Mouse (Mus musculus): ENCODE measurements around the gene Smagp. TPM values are rescaled to one million over a fixed set of nuclear protein-coding genes. Genes with fewer than 3 reads are reported as not detected.

Smagp gene
- polyA plus RNA-seq, 1 experiment from 2014 or later: 4.1 TPM

- no peak for ATAC-seq (ENCODE audit: low read depth)
- no peaks in the 10 kb centered on the region for H3K36me3 ChIP-seq
- H3K4me2 ChIP-seq: no peak overlapping the region
- WGBS: 76% methylated on average over 9 of the region's 9 CpGs
- no peak overlapping the region for H3K27ac ChIP-seq (replicated peaks)
- peaks cover 14% of the 10 kb centered on the region for H3K27me3 ChIP-seq
- no peak overlapping the region for H3K9ac ChIP-seq
- H3K9me3 ChIP-seq: no peaks in the 10 kb centered on the region
- H3K4me3 ChIP-seq: no peak overlapping the region
- peaks cover 15% of the 10 kb centered on the region; the same call in 1 of the 2 replicates for H3K4me1 ChIP-seq (replicated peaks)
Measured at GRCm38 (mm10) chr15:100664813-100665274, 28.1 kb upstream of the Smagp start.

GRCm38 (mm10) chr15:100660805-100661204 lies 24.1 kb upstream of the Smagp start:
- Histone ChIP-seq H3K9ac (no peak overlapping the region), H3K4me3 (no peak overlapping the region), H3K4me1 (replicated peaks) (0 out of 2 replicates have a peak, but pooled peaks cover 3% of the 10 kb centered on the region), H3K4me2 (no peak overlapping the region), H3K27me3 (peaks cover 7% of the 10 kb centered on the region; the same call in 1 of the 2 replicates), H3K36me3 (no peaks in the 10 kb centered on the region), H3K27ac (replicated peaks) (no peak overlapping the region), H3K9me3 (no peaks in the 10 kb centered on the region)
- WGBS: 91% methylated on average over 5 of the region's 5 CpGs
- ATAC-seq (ENCODE audit: low read depth): no peak

GRCm38 (mm10) chr15:100660306-100660705 lies 23.6 kb upstream of the Smagp start:
- no peak for ATAC-seq (ENCODE audit: low read depth)
- Histone ChIP-seq H3K27me3 (peaks cover 7% of the 10 kb centered on the region; the same call in 1 of the 2 replicates), H3K27ac (replicated peaks) (no peak overlapping the region), H3K4me2 (no peak overlapping the region), H3K4me1 (replicated peaks) (no peaks in the 10 kb centered on the region), H3K4me3 (no peak overlapping the region), H3K36me3 (no peaks in the 10 kb centered on the region), H3K9ac (no peak overlapping the region), H3K9me3 (no peaks in the 10 kb centered on the region)
- WGBS: 89% methylated on average over 9 of the region's 9 CpGs

- Histone ChIP-seq H3K9ac (no peak overlapping the region), H3K27me3 (no peaks in the 10 kb centered on the region), H3K4me3 (no peak overlapping the region), H3K4me1 (replicated peaks) (no peaks in the 10 kb centered on the region), H3K9me3 (no peaks in the 10 kb centered on the region), H3K36me3 (no peaks in the 10 kb centered on the region), H3K27ac (replicated peaks) (no peak overlapping the region), H3K4me2 (no peak overlapping the region)
- 89% methylated on average over 5 of the region's 5 CpGs for WGBS
- no peak for ATAC-seq (ENCODE audit: low read depth)
Measured at GRCm38 (mm10) chr15:100655201-100655600, 18.5 kb upstream of the Smagp start.

GRCm38 (mm10) chr15:100654271-100654670 lies 17.5 kb upstream of the Smagp start:
- ATAC-seq (ENCODE audit: low read depth): no peak
- Histone ChIP-seq H3K9me3 (no peaks in the 10 kb centered on the region), H3K4me2 (no peak overlapping the region), H3K4me1 (replicated peaks) (no peaks in the 10 kb centered on the region), H3K27me3 (no peaks in the 10 kb centered on the region), H3K36me3 (no peaks in the 10 kb centered on the region), H3K9ac (no peak overlapping the region), H3K27ac (replicated peaks) (no peak overlapping the region), H3K4me3 (no peak overlapping the region)
- 80% methylated on average over 1 of the region's 1 CpGs for WGBS

GRCm38 (mm10) chr15:100651610-100652009 lies 14.9 kb upstream of the Smagp start:
- H3K9ac ChIP-seq: no peak overlapping the region
- no peak for ATAC-seq (ENCODE audit: low read depth)

GRCm38 (mm10) chr15:100650111-100650510 lies 13.4 kb upstream of the Smagp start:
- WGBS: 87% methylated on average over 10 of the region's 10 CpGs
- no peak overlapping the region for H3K4me2 ChIP-seq
- no peaks in the 10 kb centered on the region for H3K36me3 ChIP-seq
- H3K4me3 ChIP-seq: no peak overlapping the region
- no peaks in the 10 kb centered on the region for H3K27me3 ChIP-seq
- H3K9me3 ChIP-seq: no peaks in the 10 kb centered on the region
- H3K9ac ChIP-seq: no peak overlapping the region
- H3K4me1 ChIP-seq (replicated peaks): no peaks in the 10 kb centered on the region
- H3K27ac ChIP-seq (replicated peaks): no peak overlapping the region
- ATAC-seq (ENCODE audit: low read depth): no peak

More at GRCm38 (mm10) chr15:100651610-100652009, 14.9 kb upstream of the Smagp start:
- H3K27ac ChIP-seq (replicated peaks): no peak overlapping the region
- H3K4me2 ChIP-seq: no peak overlapping the region
- no peaks in the 10 kb centered on the region for H3K36me3 ChIP-seq
- no peak overlapping the region for H3K4me3 ChIP-seq
- no peaks in the 10 kb centered on the region for H3K27me3 ChIP-seq
- WGBS: 91% methylated on average over 9 of the region's 9 CpGs
- no peaks in the 10 kb centered on the region for H3K4me1 ChIP-seq (replicated peaks)
- H3K9me3 ChIP-seq: no peaks in the 10 kb centered on the region

- no peaks in the 10 kb centered on the region for H3K36me3 ChIP-seq
- H3K9me3 ChIP-seq: no peaks in the 10 kb centered on the region
- no peaks in the 10 kb centered on the region for H3K4me1 ChIP-seq (replicated peaks)
- H3K9ac ChIP-seq: no peak overlapping the region
- H3K27me3 ChIP-seq: no peaks in the 10 kb centered on the region
- H3K27ac ChIP-seq (replicated peaks): no peak overlapping the region
- H3K4me3 ChIP-seq: no peak overlapping the region
- ATAC-seq (ENCODE audit: low read depth): no peak
- 85% methylated on average over 6 of the region's 6 CpGs for WGBS
- H3K4me2 ChIP-seq: no peak overlapping the region
Measured at GRCm38 (mm10) chr15:100646161-100646560, 9.4 kb upstream of the Smagp start.

- H3K9me3 ChIP-seq: no peaks in the 10 kb centered on the region
- no peaks in the 10 kb centered on the region for H3K36me3 ChIP-seq
- H3K4me3 ChIP-seq: no peak overlapping the region
- H3K27me3 ChIP-seq: peaks cover 18% of the 10 kb centered on the region
- 94% methylated on average over 7 of the region's 7 CpGs for WGBS
- peaks cover under 1% of the 10 kb centered on the region; the same call in 1 of the 2 replicates for H3K4me1 ChIP-seq (replicated peaks)
- H3K4me2 ChIP-seq: no peak overlapping the region
- ATAC-seq (ENCODE audit: low read depth): no peak
- H3K9ac ChIP-seq: no peak overlapping the region
- no peak overlapping the region for H3K27ac ChIP-seq (replicated peaks)
Measured at GRCm38 (mm10) chr15:100642451-100642850, 5.7 kb upstream of the Smagp start.

- peaks cover 12% of the 10 kb centered on the region for H3K4me1 ChIP-seq (replicated peaks)
- H3K9ac ChIP-seq: no peak overlapping the region
- H3K27me3 ChIP-seq: peaks cover 30% of the 10 kb centered on the region
- ATAC-seq (ENCODE audit: low read depth): no peak
- no peak overlapping the region for H3K4me3 ChIP-seq
- H3K36me3 ChIP-seq: no peaks in the 10 kb centered on the region
- no peak overlapping the region for H3K4me2 ChIP-seq
- no peaks in the 10 kb centered on the region for H3K9me3 ChIP-seq
- no peak overlapping the region for H3K27ac ChIP-seq (replicated peaks)
- WGBS: 84% methylated on average over 10 of the region's 16 CpGs
Measured at GRCm38 (mm10) chr15:100641226-100641810, 4.6 kb upstream of the Smagp start.

- Histone ChIP-seq H3K36me3 (no peaks in the 10 kb centered on the region), H3K9me3 (no peaks in the 10 kb centered on the region), H3K27me3 (peaks cover 41% of the 10 kb centered on the region), H3K4me3 (no peak overlapping the region), H3K4me2 (no peak overlapping the region), H3K4me1 (replicated peaks) (peaks cover 16% of the 10 kb centered on the region), H3K9ac (no peak overlapping the region), H3K27ac (replicated peaks) (no peak overlapping the region)
- WGBS: 77% methylated on average over 16 of the region's 16 CpGs
- no peak for ATAC-seq (ENCODE audit: low read depth)
Measured at GRCm38 (mm10) chr15:100639972-100640750, 3.4 kb upstream of the Smagp start.

GRCm38 (mm10) chr15:100637661-100638060 lies 921 bp upstream of the Smagp start:
- Histone ChIP-seq H3K4me2 (no peak overlapping the region), H3K4me3 (0 out of 2 replicates have a peak overlapping the region, but pooled peaks have one; percentile 42), H3K4me1 (replicated peaks) (peaks cover 16% of the 10 kb centered on the region), H3K9ac (no peak overlapping the region), H3K36me3 (no peaks in the 10 kb centered on the region), H3K27me3 (peaks cover 60% of the 10 kb centered on the region), H3K9me3 (no peaks in the 10 kb centered on the region), H3K27ac (replicated peaks) (no peak overlapping the region)
- ATAC-seq (ENCODE audit: low read depth): no peak
- WGBS: 23% methylated on average over 6 of the region's 6 CpGs

Measured in neural tube, embryonic 13.5 days (tissue).